Mouse (Mus musculus): ENCODE measurements around the gene Pla2g1b.

- TF ChIP-seq CTCF (IDR thresholded peaks at IDR 0.05; ENCODE audit: low read depth) (peak; percentile 17; the same call in 1 of the 2 replicates), EP300 (optimal IDR thresholded peaks at IDR 0.05) (no peak)
Observed at GRCm38 (mm10) chr5:115436421-115437124, 29.5 kb upstream of the Pla2g1b start.

Measured in stomach, postnatal 0 days (tissue).